ENCODE assay signal across 28 mouse cellular contexts in genomic region chr5:4814465-4815204, GRCm38 (mm10).
"Had no signal": no experiment of that assay in that cellular context is flagged by ENCODE, and none has a peak within 500 bp of the region (broad histone marks: within the 10 kb centered on the region; RNA-seq: fewer than 3 reads in every experiment).

No protein-coding gene starts in this region.

- H3K27me3 ChIP-seq: heart, embryonic 13.5 days; heart, embryonic 15.5 days; hindbrain, embryonic 15.5 days; kidney, embryonic 15.5 days; limb, embryonic 12.5 days; liver, embryonic 13.5 days; liver, embryonic 15.5 days had no signal

- ATAC-seq: hindbrain, postnatal 0 days; intestine, embryonic 16.5 days; liver, postnatal 0 days had no signal

- H3K4me3 ChIP-seq: heart, adult 2 months; heart, embryonic 13.5 days; heart, embryonic 15.5 days; hindbrain, embryonic 13.5 days; hindbrain, embryonic 15.5 days; kidney, embryonic 15.5 days; limb, embryonic 10.5 days; limb, embryonic 12.5 days; liver, embryonic 13.5 days; liver, embryonic 15.5 days had no signal

- H3K4me1 ChIP-seq: heart, embryonic 13.5 days; heart, embryonic 15.5 days; kidney, embryonic 15.5 days; liver, embryonic 13.5 days; liver, embryonic 15.5 days had no signal

- H3K9me3 ChIP-seq: heart, embryonic 13.5 days; heart, embryonic 15.5 days; hindbrain, embryonic 13.5 days; hindbrain, embryonic 15.5 days; kidney, embryonic 15.5 days; limb, embryonic 10.5 days; limb, embryonic 12.5 days; liver, embryonic 13.5 days; liver, embryonic 15.5 days had no signal

- H3K4me2 ChIP-seq: heart, embryonic 11.5 days; heart, embryonic 13.5 days; heart, embryonic 15.5 days; hindbrain, embryonic 13.5 days; hindbrain, embryonic 15.5 days; kidney, embryonic 15.5 days; limb, embryonic 12.5 days; liver, embryonic 11.5 days; liver, embryonic 13.5 days; liver, embryonic 15.5 days had no signal

- H3K27ac ChIP-seq: heart, adult 2 months; heart, embryonic 13.5 days; heart, embryonic 15.5 days; hindbrain, embryonic 13.5 days; hindbrain, embryonic 15.5 days; hindbrain, postnatal 0 days; kidney, embryonic 15.5 days; kidney, postnatal 0 days; limb, embryonic 10.5 days; limb, embryonic 12.5 days; liver, embryonic 13.5 days; liver, embryonic 15.5 days had no signal

- DNase-seq: gastrocnemius, postnatal 14 days; gastrocnemius, postnatal 36 days; heart, adult 2 months; heart, postnatal 14 days; heart, postnatal 36 days; kidney, adult 11 months; kidney, adult 2 months; kidney, adult 9 months; kidney, postnatal 14 days; kidney, postnatal 36 days; layer of hippocampus, adult 9-11 months; layer of hippocampus, postnatal 36 days; liver; liver, embryonic 13.5 days; liver, postnatal 0 days had no signal

- H3K36me3 ChIP-seq: heart, embryonic 13.5 days; heart, embryonic 15.5 days; hindbrain, embryonic 13.5 days; hindbrain, embryonic 15.5 days; kidney, embryonic 15.5 days; limb, embryonic 10.5 days; limb, embryonic 12.5 days; liver, embryonic 13.5 days; liver, embryonic 15.5 days had no signal

- H3K9ac ChIP-seq: heart, embryonic 13.5 days; heart, embryonic 15.5 days; hindbrain, embryonic 13.5 days; hindbrain, embryonic 15.5 days; kidney, embryonic 15.5 days; limb, embryonic 12.5 days; liver, embryonic 13.5 days; liver, embryonic 15.5 days; liver, postnatal 0 days had no signal
